9 mouse cellular contexts compared by ENCODE assay signal in the genomic region with DNA sequence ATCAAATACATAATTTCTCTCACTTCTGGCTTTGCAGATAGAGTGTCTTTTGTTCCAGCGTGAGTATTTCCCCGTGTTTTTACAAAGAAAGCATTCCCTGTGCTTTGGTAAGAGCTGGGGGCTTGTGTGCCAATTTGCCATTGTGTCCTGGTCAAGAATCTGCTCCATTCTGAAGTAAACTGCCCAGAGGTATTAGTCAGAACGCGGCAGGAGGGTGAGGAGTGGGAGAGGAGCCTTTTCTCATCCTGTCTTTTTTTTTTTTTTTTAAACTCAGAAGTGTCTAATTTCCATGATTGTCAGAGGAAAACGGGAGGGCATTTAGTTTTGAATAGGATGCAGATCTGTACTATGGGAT.
A peak's percentile ranks its signal among the peaks of the same experiment; 100 is the strongest.
DNase-seq lines count a peak whose midpoint lies in the region; ATAC-seq and TF ChIP-seq lines count a peak whose summit lies in the region.
"Had no signal": no experiment of that assay in that cellular context is flagged by ENCODE, and none has a peak within 500 bp of the region (broad histone marks: within the 10 kb centered on the region; RNA-seq: fewer than 3 reads in every experiment).

No protein-coding gene starts in this region.

- 0% methylated on average over 5 of the region's 5 CpGs for WGBS in kidney, embryonic 15.5 days
- WGBS in forebrain, embryonic 12.5 days, result under 1% methylated on average over 5 of the region's 5 CpGs
- under 1% methylated on average over 5 of the region's 5 CpGs for WGBS in limb, embryonic 14.5 days

- H3K27me3 ChIP-seq in kidney, embryonic 15.5 days, result peaks cover 27% of the 10 kb centered on the region
- H3K27me3 ChIP-seq in forebrain, embryonic 12.5 days, result no peaks in the 10 kb centered on the region
- 0 out of 2 replicates have a peak, but pooled peaks cover 6% of the 10 kb centered on the region for H3K27me3 ChIP-seq in limb, embryonic 14.5 days (ENCODE audit: control insufficient read depth, insufficient read depth, low read length)

- no peak for TF ChIP-seq POLR2A in brain, embryonic 14.5 days (IDR thresholded peaks at IDR 0.05; ENCODE audit: borderline replicate concordance, extremely low read depth, insufficient read depth, insufficient read length, poor library complexity, severe bottlenecking)
- no peak for TF ChIP-seq POLR2A in limb, embryonic 14.5 days (IDR thresholded peaks at IDR 0.05; ENCODE audit: borderline replicate concordance, extremely low read depth, insufficient read depth, insufficient read length)

- no peaks in the 10 kb centered on the region for H3K9me3 ChIP-seq in kidney, embryonic 15.5 days (replicated peaks)
- no peaks in the 10 kb centered on the region for H3K9me3 ChIP-seq in forebrain, embryonic 12.5 days
- H3K9me3 ChIP-seq in limb, embryonic 14.5 days (ENCODE audit: control insufficient read depth, low read length), result no peaks in the 10 kb centered on the region

- no peak for ATAC-seq in kidney, embryonic 15.5 days (replicated peaks; ENCODE audit: low FRiP score)
- ATAC-seq in forebrain, embryonic 12.5 days (ENCODE audit: low FRiP score), result no peak
- ATAC-seq in limb, embryonic 14.5 days (ENCODE audit: low FRiP score, low read depth), result no peak

- H3K4me2 ChIP-seq in kidney, embryonic 15.5 days, result peak overlapping the region; percentile 64
- H3K4me2 ChIP-seq in forebrain, embryonic 12.5 days, result peak overlapping the region; percentile 73
- H3K4me2 ChIP-seq in limb, embryonic 14.5 days (replicated peaks; ENCODE audit: low read depth, low read length, severe bottlenecking), result peak overlapping the region; percentile 55

- H3K36me3 ChIP-seq in kidney, embryonic 15.5 days, result no peaks in the 10 kb centered on the region
- H3K36me3 ChIP-seq in forebrain, embryonic 12.5 days (replicated peaks), result no peaks in the 10 kb centered on the region
- H3K36me3 ChIP-seq in limb, embryonic 14.5 days (ENCODE audit: control insufficient read depth, insufficient read depth, low read length), result no peaks in the 10 kb centered on the region

- DNase-seq in kidney, postnatal 25 days, result no peak
- peak; percentile 64 for DNase-seq in brain, embryonic 14.5 days (ENCODE audit: low read depth)
- no peak for DNase-seq in limb, embryonic 14.5 days (ENCODE audit: low spot score)
- no peak for DNase-seq in adrenal gland, postnatal 10 days
- DNase-seq in yolk sac, embryonic 10.5 days (ENCODE audit: low spot score), result no peak
- no peak for DNase-seq in gastrocnemius, postnatal 10 days
- DNase-seq: kidney, adult 18-20 months had no signal

- no peak overlapping the region for H3K27ac ChIP-seq in kidney, embryonic 15.5 days
- peak overlapping the region; percentile 67 for H3K27ac ChIP-seq in forebrain, embryonic 12.5 days
- H3K27ac ChIP-seq in limb, embryonic 14.5 days (replicated peaks; ENCODE audit: low read depth, low read length), result no peak overlapping the region

- TF ChIP-seq CTCF in brain, embryonic 14.5 days (IDR thresholded peaks at IDR 0.05; ENCODE audit: borderline replicate concordance, extremely low read depth, insufficient read depth, insufficient read length), result no peak

- peaks cover 17% of the 10 kb centered on the region for H3K4me1 ChIP-seq in kidney, embryonic 15.5 days
- H3K4me1 ChIP-seq in forebrain, embryonic 12.5 days, result peaks cover 14% of the 10 kb centered on the region
- no peaks in the 10 kb centered on the region for H3K4me1 ChIP-seq in limb, embryonic 14.5 days (ENCODE audit: control insufficient read depth, insufficient read depth, low read length)

- H3K4me3 ChIP-seq in kidney, embryonic 15.5 days (replicated peaks), result peak overlapping the region; percentile 35
- H3K4me3 ChIP-seq in forebrain, embryonic 12.5 days (replicated peaks), result peak overlapping the region; percentile 53
- H3K4me3 ChIP-seq in limb, embryonic 14.5 days (replicated peaks; ENCODE audit: low read length), result peak overlapping the region; percentile 35

- H3K9ac ChIP-seq in kidney, embryonic 15.5 days, result no peak overlapping the region
- H3K9ac ChIP-seq in forebrain, embryonic 12.5 days, result peak overlapping the region; percentile 62
- H3K9ac ChIP-seq in limb, embryonic 14.5 days (ENCODE audit: low read depth, low read length, severe bottlenecking), result peak overlapping the region; percentile 44; the same call in 1 of the 2 replicates
